Mouse (Mus musculus): ENCODE data around the gene Stk36. TPM values are rescaled to one million over a fixed set of nuclear protein-coding genes. Genes with fewer than 3 reads are reported as not detected.
A peak's percentile ranks its signal among the peaks of the same experiment; 100 is the strongest.

Stk36 gene
- polyA plus RNA-seq, 1 experiment: 2.8 TPM

GRCm38 (mm10) chr1:74662253-74662865 is 61.1 kb downstream of the Stk36 start:
- peaks cover 6% of the 10 kb centered on the region for H3K4me1 ChIP-seq (ENCODE audit: control insufficient read depth, insufficient read depth, low read length)
- peak overlapping the region; percentile 95 for H3K4me3 ChIP-seq (ENCODE audit: insufficient read depth, low read length)
- TF ChIP-seq CTCF (IDR thresholded peaks at IDR 0.05; ENCODE audit: low read depth, low read length) (no peak), POLR2A (IDR thresholded peaks at IDR 0.05; ENCODE audit: borderline replicate concordance, low read depth, low read length) (no peak)
- H3K27ac ChIP-seq (ENCODE audit: insufficient read depth, low read depth, low read length): no peak overlapping the region

DNA sequence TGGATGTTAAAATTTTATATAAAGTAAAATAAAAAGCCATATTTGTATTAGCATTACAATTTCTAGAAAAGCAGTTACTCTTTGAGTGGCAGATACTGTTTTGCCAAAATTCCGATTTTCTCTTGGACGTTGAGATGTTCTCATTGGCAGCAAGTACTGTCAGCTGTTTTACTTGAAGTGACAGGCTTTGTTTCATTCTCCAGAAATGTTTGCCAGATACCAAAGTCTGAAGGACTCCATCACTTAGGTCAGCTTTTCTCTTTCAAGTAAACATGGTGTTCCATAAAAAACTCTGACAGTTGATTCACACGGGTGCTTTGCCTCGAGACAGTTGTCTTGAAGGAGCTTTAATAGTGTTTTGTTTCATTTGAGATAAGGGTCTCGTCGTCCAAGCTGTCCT is 63.9 kb downstream of the Stk36 start:
- Histone ChIP-seq H3K4me3 (ENCODE audit: insufficient read depth, low read length) (no peak overlapping the region), H3K4me1 (ENCODE audit: control insufficient read depth, insufficient read depth, low read length) (peaks cover 8% of the 10 kb centered on the region), H3K27ac (ENCODE audit: insufficient read depth, low read depth, low read length) (no peak overlapping the region)
- TF ChIP-seq CTCF (IDR thresholded peaks at IDR 0.05; ENCODE audit: low read depth, low read length) (no peak), POLR2A (IDR thresholded peaks at IDR 0.05; ENCODE audit: borderline replicate concordance, low read depth, low read length) (no peak)

- Histone ChIP-seq H3K4me3 (ENCODE audit: insufficient read depth, low read length) (no peak overlapping the region), H3K27ac (ENCODE audit: insufficient read depth, low read depth, low read length) (no peak overlapping the region), H3K4me1 (ENCODE audit: control insufficient read depth, insufficient read depth, low read length) (peaks cover 11% of the 10 kb centered on the region)
- TF ChIP-seq POLR2A (IDR thresholded peaks at IDR 0.05; ENCODE audit: borderline replicate concordance, low read depth, low read length): no peak
- TF ChIP-seq CTCF (IDR thresholded peaks at IDR 0.05; ENCODE audit: low read depth, low read length): no peak
Observed at GRCm38 (mm10) chr1:74668371-74668770, 67.1 kb downstream of the Stk36 start.

- Histone ChIP-seq H3K4me3 (ENCODE audit: insufficient read depth, low read length) (no peak overlapping the region), H3K27ac (ENCODE audit: insufficient read depth, low read depth, low read length) (peak overlapping the region; percentile 26), H3K4me1 (ENCODE audit: control insufficient read depth, insufficient read depth, low read length) (peaks cover 17% of the 10 kb centered on the region)
- no peak for TF ChIP-seq CTCF (IDR thresholded peaks at IDR 0.05; ENCODE audit: low read depth, low read length)
- no peak for TF ChIP-seq POLR2A (IDR thresholded peaks at IDR 0.05; ENCODE audit: borderline replicate concordance, low read depth, low read length)
Observed at GRCm38 (mm10) chr1:74672731-74673130, 71.5 kb downstream of the Stk36 start.

GRCm38 (mm10) chr1:74676863-74677262 is 75.6 kb downstream of the Stk36 start:
- no peak overlapping the region for H3K27ac ChIP-seq (ENCODE audit: insufficient read depth, low read depth, low read length)
- no peak overlapping the region for H3K4me3 ChIP-seq (ENCODE audit: insufficient read depth, low read length)
- peaks cover 16% of the 10 kb centered on the region for H3K4me1 ChIP-seq (ENCODE audit: control insufficient read depth, insufficient read depth, low read length)
- TF ChIP-seq CTCF (IDR thresholded peaks at IDR 0.05; ENCODE audit: low read depth, low read length): no peak
- TF ChIP-seq POLR2A (IDR thresholded peaks at IDR 0.05; ENCODE audit: borderline replicate concordance, low read depth, low read length): no peak

DNA sequence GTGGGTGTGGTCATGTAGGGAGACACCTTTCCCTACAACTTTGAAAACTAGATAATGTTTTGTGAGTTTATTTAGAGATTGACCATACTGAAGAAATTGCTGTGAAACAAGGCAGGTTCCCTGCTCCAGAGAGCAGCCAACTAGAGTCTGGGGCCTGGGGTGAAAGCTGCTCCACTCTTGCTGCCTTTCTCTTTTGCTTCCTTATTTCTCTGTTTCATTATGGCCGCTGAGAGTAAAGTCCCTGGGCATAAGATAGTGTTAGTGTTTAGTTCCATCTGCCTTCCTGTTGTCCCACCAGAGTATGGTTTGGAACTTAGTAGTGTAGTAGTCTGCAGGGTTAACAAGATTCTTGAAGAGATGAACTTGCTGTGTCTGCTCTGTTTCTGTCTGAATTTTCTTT is 76.6 kb downstream of the Stk36 start:
- TF ChIP-seq POLR2A (IDR thresholded peaks at IDR 0.05; ENCODE audit: borderline replicate concordance, low read depth, low read length) (no peak), CTCF (IDR thresholded peaks at IDR 0.05; ENCODE audit: low read depth, low read length) (no peak)
- peaks cover 10% of the 10 kb centered on the region for H3K4me1 ChIP-seq (ENCODE audit: control insufficient read depth, insufficient read depth, low read length)
- no peak overlapping the region for H3K27ac ChIP-seq (ENCODE audit: insufficient read depth, low read depth, low read length)
- H3K4me3 ChIP-seq (ENCODE audit: insufficient read depth, low read length): no peak overlapping the region

Other genes starting within 250 kb of the Stk36 start
- 0.60 and 0.76 TPM in 2 replicates for gene Catip, start 239.3 kb upstream of the Stk36 start, polyA plus RNA-seq (2012; ENCODE audit: insufficient read depth, insufficient read length, missing spikeins)
- 539 and 588 TPM in 2 replicates for gene Slc11a1, start 226.2 kb upstream of the Stk36 start, polyA plus RNA-seq (2012; ENCODE audit: insufficient read depth, insufficient read length, missing spikeins)
- gene Ctdsp1, start 209.9 kb upstream of the Stk36 start, polyA plus RNA-seq (2012; ENCODE audit: insufficient read depth, insufficient read length, missing spikeins): 119 and 123 TPM in 2 replicates
- not detected in 2 replicates for gene Vil1, start 192.1 kb upstream of the Stk36 start, polyA plus RNA-seq (2012; ENCODE audit: insufficient read depth, insufficient read length, missing spikeins)
- 27.2 and 30.0 TPM in 2 replicates for gene Cnot9, start 95.4 kb upstream of the Stk36 start, polyA plus RNA-seq (2012; ENCODE audit: insufficient read depth, insufficient read length, missing spikeins)
- gene Plcd4, start 58.6 kb upstream of the Stk36 start, polyA plus RNA-seq (2012; ENCODE audit: insufficient read depth, insufficient read length, missing spikeins): not detected in 2 replicates
- gene Usp37, start 57.2 kb upstream of the Stk36 start, polyA plus RNA-seq (2012; ENCODE audit: insufficient read depth, insufficient read length, missing spikeins): 8.8 and 9.0 TPM in 2 replicates
- gene Zfp142, start 13.2 kb upstream of the Stk36 start, polyA plus RNA-seq (2012; ENCODE audit: insufficient read depth, insufficient read length, missing spikeins): 7.2 and 8.7 TPM in 2 replicates
- 9.8 and 10.3 TPM in 2 replicates for gene Bcs1l, start 13.2 kb upstream of the Stk36 start, polyA plus RNA-seq (2012; ENCODE audit: insufficient read depth, insufficient read length, missing spikeins)
- 39.0 and 51.0 TPM in 2 replicates for gene Rnf25, start within 50 bp of the Stk36 start, polyA plus RNA-seq (2012; ENCODE audit: insufficient read depth, insufficient read length, missing spikeins)
- gene Ttll4, start 60.3 kb downstream of the Stk36 start, polyA plus RNA-seq (2012; ENCODE audit: insufficient read depth, insufficient read length, missing spikeins): 15.3 and 22.1 TPM in 2 replicates
- 165 and 189 TPM in 2 replicates for gene Cyp27a1, start 112.1 kb downstream of the Stk36 start, polyA plus RNA-seq (2012; ENCODE audit: insufficient read depth, insufficient read length, missing spikeins)
- gene Prkag3, start 147.8 kb downstream of the Stk36 start, polyA plus RNA-seq (2012; ENCODE audit: insufficient read depth, insufficient read length, missing spikeins): not detected in 2 replicates
- 0.62 and 1.0 TPM in 2 replicates for gene Wnt6, start 170.4 kb downstream of the Stk36 start, polyA plus RNA-seq (2012; ENCODE audit: insufficient read depth, insufficient read length, missing spikeins)
- not detected in 2 replicates for gene Wnt10a, start 190.1 kb downstream of the Stk36 start, polyA plus RNA-seq (2012; ENCODE audit: insufficient read depth, insufficient read length, missing spikeins)

All from bone marrow macrophage, adult 2 months (primary cell).